13 mouse cellular contexts compared by ENCODE assay signal in genomic region chr12:12909631-12910277, GRCm38 (mm10). TPM values are rescaled to one million over a fixed set of nuclear protein-coding genes. Genes with fewer than 3 reads are reported as not detected.
DNase-seq lines count a peak whose midpoint lies in the region; ATAC-seq and TF ChIP-seq lines count a peak whose summit lies in the region.
"Had no signal": no experiment of that assay in that cellular context is flagged by ENCODE, and none has a peak within 500 bp of the region (broad histone marks: within the 10 kb centered on the region; RNA-seq: fewer than 3 reads in every experiment).

No protein-coding gene starts in this region.

- DNase-seq in kidney, adult 2 months: no peak
- DNase-seq in kidney, adult 9 months: no peak
- no peak for DNase-seq in embryonic facial prominence, embryonic 10.5 days (ENCODE audit: low spot score)
- DNase-seq in limb, embryonic 10.5 days (ENCODE audit: low spot score): no peak
- DNase-seq in T-cell, adult 2 months (ENCODE audit: low spot score): no peak
- no peak for DNase-seq in left cerebral cortex, postnatal 4 days
- DNase-seq: cerebellum, adult 2 months; heart, adult 18-20 months; liver; lung, postnatal 4 days had no signal

- H3K36me3 ChIP-seq in kidney, adult 2 months (ENCODE audit: control insufficient read depth, insufficient read depth, low read length): no peaks in the 10 kb centered on the region
- no peaks in the 10 kb centered on the region for H3K36me3 ChIP-seq in midbrain, embryonic 13.5 days
- H3K36me3 ChIP-seq in midbrain, embryonic 15.5 days (replicated peaks): no peaks in the 10 kb centered on the region
- H3K36me3 ChIP-seq in embryonic facial prominence, embryonic 10.5 days (replicated peaks): no peaks in the 10 kb centered on the region
- no peaks in the 10 kb centered on the region for H3K36me3 ChIP-seq in limb, embryonic 10.5 days

- no peak overlapping the region for H3K4me2 ChIP-seq in midbrain, embryonic 13.5 days (replicated peaks)
- no peak overlapping the region for H3K4me2 ChIP-seq in midbrain, embryonic 15.5 days

- ATAC-seq in midbrain, embryonic 13.5 days: 0 out of 2 replicates have a peak, but pooled peaks have one; percentile 15
- no peak for ATAC-seq in midbrain, embryonic 15.5 days (replicated peaks)

- no peaks in the 10 kb centered on the region for H3K27me3 ChIP-seq in kidney, adult 2 months (replicated peaks; ENCODE audit: control insufficient read depth, insufficient read depth, low read length)
- H3K27me3 ChIP-seq in midbrain, embryonic 13.5 days: no peaks in the 10 kb centered on the region
- H3K27me3 ChIP-seq in midbrain, embryonic 15.5 days (replicated peaks): no peaks in the 10 kb centered on the region
- H3K27me3 ChIP-seq in embryonic facial prominence, embryonic 10.5 days (replicated peaks; ENCODE audit: low read depth, poor library complexity, severe bottlenecking): no peaks in the 10 kb centered on the region
- no peaks in the 10 kb centered on the region for H3K27me3 ChIP-seq in limb, embryonic 10.5 days (ENCODE audit: low read depth, poor library complexity, severe bottlenecking)

- no peak overlapping the region for H3K9ac ChIP-seq in midbrain, embryonic 13.5 days (replicated peaks)
- H3K9ac ChIP-seq in midbrain, embryonic 15.5 days: no peak overlapping the region

- peaks cover 13% of the 10 kb centered on the region; the same call in 1 of the 2 replicates for H3K4me1 ChIP-seq in kidney, adult 2 months (ENCODE audit: control insufficient read depth, insufficient read depth, low read length)
- H3K4me1 ChIP-seq in midbrain, embryonic 13.5 days (replicated peaks): peaks cover 29% of the 10 kb centered on the region
- H3K4me1 ChIP-seq in midbrain, embryonic 15.5 days: peaks cover 25% of the 10 kb centered on the region
- peaks cover 50% of the 10 kb centered on the region for H3K4me1 ChIP-seq in embryonic facial prominence, embryonic 10.5 days
- H3K4me1 ChIP-seq in limb, embryonic 10.5 days: peaks cover 46% of the 10 kb centered on the region

- H3K9me3 ChIP-seq in midbrain, embryonic 13.5 days: no peaks in the 10 kb centered on the region
- H3K9me3 ChIP-seq in midbrain, embryonic 15.5 days: no peaks in the 10 kb centered on the region
- H3K9me3 ChIP-seq in embryonic facial prominence, embryonic 10.5 days: no peaks in the 10 kb centered on the region
- H3K9me3 ChIP-seq in limb, embryonic 10.5 days (replicated peaks): no peaks in the 10 kb centered on the region

- no peak for TF ChIP-seq POLR2A in kidney, adult 2 months (IDR thresholded peaks at IDR 0.05; ENCODE audit: low read depth, low read length)

- no peak overlapping the region for H3K4me3 ChIP-seq in kidney, adult 2 months (ENCODE audit: insufficient read depth, low read depth, low read length)
- no peak overlapping the region for H3K4me3 ChIP-seq in midbrain, embryonic 13.5 days (replicated peaks)
- no peak overlapping the region for H3K4me3 ChIP-seq in midbrain, embryonic 15.5 days
- H3K4me3 ChIP-seq in embryonic facial prominence, embryonic 10.5 days: no peak overlapping the region
- no peak overlapping the region for H3K4me3 ChIP-seq in limb, embryonic 10.5 days
- H3K4me3 ChIP-seq: left cerebral cortex, adult 2 months had no signal

- WGBS in kidney, adult 2 months: 74% methylated on average over 16 of the region's 16 CpGs
- 49% methylated on average over 16 of the region's 16 CpGs for WGBS in midbrain, embryonic 13.5 days
- 45% methylated on average over 16 of the region's 16 CpGs for WGBS in midbrain, embryonic 15.5 days
- WGBS in embryonic facial prominence, embryonic 10.5 days: 66% methylated on average over 16 of the region's 16 CpGs
- 64% methylated on average over 16 of the region's 16 CpGs for WGBS in limb, embryonic 10.5 days

- TF ChIP-seq CTCF in kidney, adult 2 months (conservative IDR thresholded peaks at IDR 0.05; ENCODE audit: insufficient read depth, insufficient read length, low read depth, low read length): no peak

- intact Hi-C loops in left cerebral cortex, postnatal 4 days (cut with DNase I): no loop called here

- H3K27ac ChIP-seq in kidney, adult 2 months (ENCODE audit: insufficient read depth, low read depth, low read length): peak overlapping the region; percentile 78
- H3K27ac ChIP-seq in midbrain, embryonic 13.5 days: no peak overlapping the region
- H3K27ac ChIP-seq in midbrain, embryonic 15.5 days: no peak overlapping the region
- H3K27ac ChIP-seq in embryonic facial prominence, embryonic 10.5 days (replicated peaks): peak overlapping the region; percentile 48; the same call in 1 of the 2 replicates
- peak overlapping the region; percentile 56; the same call in 1 of the 2 replicates for H3K27ac ChIP-seq in limb, embryonic 10.5 days
- H3K27ac ChIP-seq: left cerebral cortex, adult 2 months had no signal

RNA-seq across cellular contexts. Expression of gene Mycn, which starts 32.0 kb away (rescaled TPM):
- polyA plus RNA-seq in kidney, adult 2 months (2012; rRNA removed): 2.4 and 2.8 TPM in 2 replicates
- 60.7 and 67.1 TPM in 2 replicates for polyA plus RNA-seq in midbrain, embryonic 13.5 days (2015; fragmentation: Nextera tagmentation; extraction: Ambion mirVana)
- 57.8 and 64.5 TPM in 2 replicates for polyA plus RNA-seq in midbrain, embryonic 15.5 days (2015; fragmentation: Nextera tagmentation; extraction: Ambion mirVana)
- 154 and 170 TPM in 2 replicates for polyA plus RNA-seq in embryonic facial prominence, embryonic 10.5 days (2016; fragmentation: Nextera tagmentation; extraction: Ambion mirVana)
- polyA plus RNA-seq in limb, embryonic 10.5 days (2016; fragmentation: Nextera tagmentation; extraction: Ambion mirVana): 153 and 241 TPM in 2 replicates
- total RNA-seq in left cerebral cortex, postnatal 4 days (2021): 10 to 100 TPM; 65.1 to 68.8 TPM

Comparison
In these comparisons a context has a peak if more than half of its experiments do, and no peak if none do; other contexts are left out.
1. H3K27ac ChIP-seq: peak in kidney, adult 2 months (single experiment), embryonic facial prominence, embryonic 10.5 days (single experiment) and limb, embryonic 10.5 days (single experiment); none in midbrain, embryonic 13.5 days (single experiment) and midbrain, embryonic 15.5 days (single experiment).
2. RNA of gene Mycn, which starts 32.0 kb away (polyA plus RNA-seq): 154 to 170 TPM in embryonic facial prominence, embryonic 10.5 days, 153 to 241 TPM in limb, embryonic 10.5 days, 60.7 to 67.1 TPM in midbrain, embryonic 13.5 days and 57.8 to 64.5 TPM in midbrain, embryonic 15.5 days; 2.4 to 2.8 TPM in kidney, adult 2 months; every median in the first group is over 10 times any median in the second.